Mouse (Mus musculus) gastrocnemius, postnatal 4 days (tissue): ENCODE data around the gene Hspb2. TPM values are rescaled to one million over a fixed set of nuclear protein-coding genes. Genes with fewer than 3 reads are reported as not detected.

Experiments used
- DNase-seq, 2 experiments: peaks; one replicate each; pipeline ENCODE4 v3.0.0; 2021 to 2022; ENCODE audit warnings: low spot score in 2 of 2, mixed read lengths in 2 of 2
- total RNA-seq, 2 experiments: library from RNA; stranded (reverse); gene quantifications; 2 replicates each; pipeline ENCODE4 v1.2.3; 2021

Gene Hspb2
- total RNA-seq, 2 experiments from 2014 or later: 135 to 140 TPM

DNA sequence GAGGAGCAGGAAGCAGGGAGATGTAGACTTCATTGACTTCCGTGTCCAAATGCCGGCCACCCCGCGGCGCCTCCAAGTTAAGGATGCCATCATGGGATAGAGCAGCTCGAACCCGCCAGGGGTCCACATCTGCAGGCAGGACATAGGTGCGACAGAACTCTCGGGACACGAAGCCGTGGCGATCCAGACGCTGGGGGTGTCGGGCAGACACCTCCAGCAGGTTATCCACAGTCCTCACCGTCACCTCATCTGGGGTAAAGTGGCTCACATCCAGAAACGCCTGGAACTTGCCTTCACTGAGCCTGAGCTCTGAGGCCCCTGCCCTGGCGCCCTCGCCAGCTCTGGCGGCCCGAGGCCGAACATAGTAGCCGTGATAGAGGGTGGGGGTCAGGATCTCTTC, 831 bp downstream of the Hspb2 start, which contains the start of gene Cryab:
Gene Cryab, plus strand, starts transcription at position 3 of the 400 bp plus-strand sequence.
- DNase-seq: peak in 1 of 2 experiments; percentile 16

GRCm38 (mm10) chr9:50750706-50751105, 1.4 kb downstream of the Hspb2 start:
- no peak for DNase-seq

- no peak for DNase-seq
Observed at GRCm38 (mm10) chr9:50746214-50746677, 5.9 kb downstream of the Hspb2 start, which contains the start of gene 2310030G06Rik. TSS of gene 2310030G06Rik (minus strand) at chr9:50746536.

GRCm38 (mm10) chr9:50745806-50746205, 6.3 kb downstream of the Hspb2 start:
- no peak for DNase-seq

DNA sequence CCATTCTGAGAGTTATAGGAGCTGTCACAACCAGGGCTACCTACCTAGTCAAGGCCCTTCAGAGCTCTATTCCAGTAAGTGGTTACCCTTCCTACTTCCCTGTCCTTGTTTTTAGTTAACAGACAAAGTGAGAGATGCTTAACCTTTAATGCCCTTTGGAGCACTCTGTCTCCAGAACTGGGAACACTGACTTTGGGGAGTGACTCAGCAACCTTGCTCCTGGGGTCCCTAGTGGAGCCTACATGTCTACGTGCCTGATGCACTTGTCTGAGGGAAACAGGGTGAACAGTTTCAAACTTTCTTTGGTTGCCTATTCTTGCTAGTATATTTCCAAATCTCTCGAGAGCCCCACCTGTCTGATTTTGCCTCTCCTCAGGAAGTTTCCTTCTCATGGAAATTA, 9.4 kb downstream of the Hspb2 start:
- no peak for DNase-seq

DNA sequence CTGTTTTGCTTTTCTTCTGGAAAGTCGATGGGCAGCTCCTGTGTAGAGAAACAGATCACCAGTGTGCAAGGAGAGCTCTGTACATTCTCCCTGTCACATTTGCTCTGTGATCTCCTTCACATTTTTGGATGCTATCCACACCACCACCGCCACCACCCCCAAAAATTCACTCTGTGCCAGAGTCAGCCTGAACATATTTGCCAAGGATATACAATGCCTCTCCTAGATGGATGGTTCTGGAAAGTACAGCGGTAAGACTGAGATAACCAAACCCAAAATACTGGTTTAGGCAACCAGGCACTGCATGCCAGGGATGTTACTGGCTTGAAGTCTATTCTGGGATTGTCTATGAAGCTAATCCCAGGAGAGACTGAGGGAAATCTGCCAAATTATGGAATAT, 9.9 kb downstream of the Hspb2 start:
- no peak for DNase-seq

- no peak for DNase-seq
Observed at GRCm38 (mm10) chr9:50740867-50741784, 11.0 kb downstream of the Hspb2 start.

- peak; percentile 89 to 91 for DNase-seq
Observed at GRCm38 (mm10) chr9:50738914-50739870, 13.0 kb downstream of the Hspb2 start, which contains the start of gene Dixdc1. TSS of gene Dixdc1 (minus strand) at chr9:50739517.

DNA sequence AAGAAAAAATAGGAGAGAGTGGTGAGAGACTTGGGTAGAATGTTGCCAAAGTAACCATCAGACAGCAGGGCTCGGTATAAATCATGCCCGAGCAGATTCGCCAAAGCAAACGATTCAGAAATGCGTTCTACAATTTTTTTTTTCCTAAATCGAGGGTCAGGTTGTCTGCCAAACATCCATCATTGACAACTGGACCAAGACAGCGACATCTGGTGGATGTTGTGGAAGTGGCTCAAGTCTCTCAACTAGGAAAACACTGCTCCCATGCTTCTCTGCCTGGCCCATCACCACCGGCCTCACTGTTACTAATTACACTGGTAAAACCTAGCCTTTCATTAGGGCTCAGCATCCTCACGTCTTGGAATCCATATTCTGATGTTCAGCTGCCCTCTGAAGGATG, 17.2 kb downstream of the Hspb2 start:
- DNase-seq: peak in 1 of 2 experiments; percentile 47

GRCm38 (mm10) chr9:50732560-50732959, 19.6 kb downstream of the Hspb2 start:
- no peak for DNase-seq

DNA sequence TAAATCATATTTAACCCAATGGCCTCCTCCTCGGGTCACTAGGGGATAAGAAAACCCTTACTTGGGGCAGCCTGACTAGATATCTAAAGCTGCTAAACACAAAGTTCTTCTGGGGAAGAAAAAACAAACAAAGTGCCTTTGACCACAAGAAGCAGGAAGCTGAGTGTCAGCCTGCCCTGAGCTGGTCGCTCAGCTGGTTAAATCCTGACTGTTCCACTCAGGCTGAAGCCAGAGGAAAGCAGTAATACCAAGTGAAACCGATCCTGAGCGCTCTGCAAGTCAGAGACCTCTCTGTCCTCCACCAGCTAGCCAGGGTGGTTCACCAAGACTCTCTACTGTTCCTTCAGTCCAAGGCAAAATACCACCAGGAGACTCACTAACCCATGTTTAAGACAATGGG, 22.6 kb downstream of the Hspb2 start:
- DNase-seq: no peak

- DNase-seq: peak; percentile 64 to 81
Observed at GRCm38 (mm10) chr9:50727925-50728651, 24.1 kb downstream of the Hspb2 start.

- DNase-seq: no peak
Observed at GRCm38 (mm10) chr9:50727171-50727924, 24.8 kb downstream of the Hspb2 start.

DNA sequence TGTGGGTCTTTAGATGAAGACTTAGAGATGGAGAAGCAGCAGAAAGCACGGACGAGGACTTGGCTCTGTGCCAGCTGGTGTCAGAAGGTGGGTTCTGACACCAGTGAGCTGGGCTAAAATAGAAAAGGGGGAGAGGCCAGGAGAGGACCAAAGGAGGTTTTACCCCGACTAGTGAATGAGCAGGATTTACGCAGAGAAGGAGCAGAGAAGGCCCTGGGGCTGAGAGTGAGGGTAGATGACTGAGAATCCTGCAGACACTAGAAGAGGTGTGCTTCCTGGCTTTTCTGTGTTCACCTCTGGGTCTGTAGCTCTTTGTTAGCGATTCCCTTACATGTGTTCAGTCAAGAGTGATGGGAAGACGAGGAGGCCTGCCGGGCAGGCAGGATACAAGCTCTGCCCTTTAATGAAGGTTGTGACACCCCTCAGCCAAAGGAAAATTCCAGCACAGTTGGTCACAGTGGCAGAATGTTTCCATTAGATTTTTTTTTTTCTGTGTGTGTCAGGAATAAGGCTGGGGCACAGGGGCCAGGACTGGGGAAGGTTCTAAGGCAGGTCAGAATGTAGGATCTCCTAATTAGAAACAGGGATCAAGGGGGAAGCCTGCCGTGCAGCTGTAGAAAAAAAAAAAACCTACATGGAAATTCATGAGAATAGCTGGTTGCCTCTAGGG, 26.1 kb downstream of the Hspb2 start:
- no peak for DNase-seq

GRCm38 (mm10) chr9:50724661-50725330, 27.4 kb downstream of the Hspb2 start:
- no peak for DNase-seq

DNA sequence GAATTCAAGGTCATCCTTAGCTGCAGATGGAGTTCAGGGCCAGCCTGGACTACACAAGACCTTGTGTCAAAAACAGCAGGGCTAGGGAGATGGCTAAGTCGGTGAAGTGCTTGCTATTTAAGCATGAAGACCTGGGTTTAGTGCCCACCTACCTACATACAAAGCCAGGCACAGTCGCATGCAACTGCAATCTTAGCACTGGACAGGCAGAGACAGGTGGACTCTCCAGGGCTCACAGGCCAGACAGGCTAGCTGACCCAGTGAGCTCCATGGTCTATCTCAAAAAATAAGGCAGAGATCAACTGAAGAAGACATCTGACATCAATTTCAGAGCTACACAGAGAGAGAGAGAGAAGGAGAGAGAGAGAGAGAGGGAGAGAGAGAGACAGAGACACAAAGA, 28.0 kb downstream of the Hspb2 start:
- DNase-seq: no peak

DNA sequence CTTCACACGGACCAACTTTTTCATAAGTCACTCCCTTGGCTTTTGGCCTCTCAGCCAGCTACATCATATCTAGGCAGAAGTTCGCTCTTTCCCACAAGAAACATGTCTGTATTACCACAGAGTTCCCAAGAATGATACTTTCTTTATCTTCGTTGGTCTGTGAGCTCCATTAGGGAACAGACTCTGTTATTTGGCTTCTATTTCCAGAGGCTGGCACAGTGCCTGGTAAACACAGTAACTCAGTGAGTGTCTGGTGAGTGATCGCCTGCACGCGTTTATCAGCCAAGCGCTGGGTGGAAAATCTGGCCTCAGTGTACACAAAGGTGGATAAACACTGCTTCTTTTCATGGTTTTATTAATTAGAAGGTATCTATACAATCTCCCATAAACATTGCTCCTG, 28.7 kb downstream of the Hspb2 start:
- peak; percentile 48 to 78 for DNase-seq

- peak in 1 of 2 experiments; percentile 59 for DNase-seq
Observed at GRCm38 (mm10) chr9:50722451-50722911, 29.7 kb downstream of the Hspb2 start.

DNA sequence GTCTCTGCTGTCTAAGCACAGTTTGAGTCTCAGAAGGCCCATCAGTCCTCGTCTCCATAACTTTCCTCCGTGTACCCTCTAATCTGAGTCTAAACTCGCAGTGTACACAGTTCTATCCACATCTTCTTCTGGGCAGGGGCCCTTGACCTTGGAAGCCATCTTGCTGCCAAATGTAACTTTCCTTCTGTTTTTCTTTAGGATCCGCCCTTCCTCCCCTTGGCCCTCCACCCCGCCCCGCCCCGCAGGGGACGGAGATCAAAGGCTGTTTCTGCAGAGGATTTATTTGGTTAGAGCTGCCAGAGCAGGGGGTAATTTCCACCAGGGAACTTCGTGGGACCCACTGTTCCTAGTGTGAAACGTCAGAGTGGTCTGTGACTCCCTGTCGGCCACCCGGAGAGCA, 31.1 kb downstream of the Hspb2 start:
- DNase-seq: no peak
